Mouse (Mus musculus): ENCODE results near the gene Gm45208. TPM values are rescaled to one million over a fixed set of nuclear protein-coding genes. Genes with fewer than 3 reads are reported as not detected.
A peak's percentile ranks its signal among the peaks of the same experiment; 100 is the strongest.

Gene Gm45208
- 0.46 and 0.51 TPM in 2 replicates for polyA plus RNA-seq (2012)

DNA sequence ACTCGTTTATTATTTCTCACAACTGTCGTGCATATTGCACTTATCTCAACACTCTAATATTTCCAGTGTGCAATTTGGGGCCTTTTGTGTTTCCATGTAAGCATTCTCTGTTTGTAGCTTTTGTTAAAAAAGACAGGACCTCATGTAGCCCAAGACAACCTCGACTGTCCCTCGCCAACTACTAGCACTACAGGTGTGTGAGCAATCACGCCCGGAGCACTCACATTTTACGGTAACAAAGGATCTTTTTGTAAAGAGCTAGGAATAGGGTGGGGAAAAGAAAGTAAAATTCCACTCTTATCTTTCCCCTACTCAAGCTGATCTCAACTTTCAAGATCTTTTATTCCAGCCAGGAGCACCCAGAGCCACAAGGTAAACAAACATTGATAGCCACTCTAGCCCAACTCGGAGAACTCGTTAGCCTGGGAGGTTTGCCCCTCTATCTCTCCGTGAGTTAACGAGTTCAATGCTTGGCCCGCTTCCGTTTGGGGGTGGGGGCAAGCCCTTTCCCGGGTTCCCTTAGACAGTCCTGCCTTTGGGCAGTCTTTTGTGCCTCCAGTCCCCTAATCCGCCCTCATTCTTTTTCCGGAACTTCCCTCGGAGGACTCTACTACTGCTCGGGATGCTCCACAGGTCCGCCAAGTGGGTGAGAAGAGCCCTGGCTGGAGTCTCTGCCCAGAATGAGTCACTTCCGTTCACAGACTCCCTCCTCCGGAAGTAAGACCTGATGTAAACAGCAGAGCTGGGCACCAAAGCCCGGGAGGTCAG is at the start of gene Gm45208:
TSS of gene Gm45208 (plus strand) at position 732 of the 768 bp plus-strand sequence.
- no peak for TF ChIP-seq TAL1 (IDR thresholded peaks at IDR 0.05; ENCODE audit: low read length)
- no peak for TF ChIP-seq GATA1 (IDR thresholded peaks at IDR 0.05; ENCODE audit: low read length)
- 0 out of 2 replicates have a peak, but pooled peaks cover 2% of the 10 kb centered on the region for H3K27me3 ChIP-seq (ENCODE audit: control insufficient read depth)
- H3K9me3 ChIP-seq (ENCODE audit: control insufficient read depth, low read length) = peaks cover 8% of the 10 kb centered on the region
- H3K4me3 ChIP-seq (replicated peaks) = peak within 1 kb of the TSS; percentile 89
- H3K4me1 ChIP-seq (ENCODE audit: control insufficient read depth) = peaks cover 20% of the 10 kb centered on the region
- H3K36me3 ChIP-seq (ENCODE audit: control insufficient read depth) = peaks cover 32% of the 10 kb centered on the region

GRCm38 (mm10) chrX:7672739-7673138 is 49.3 kb upstream of the Gm45208 start:
- TF ChIP-seq GATA1 (IDR thresholded peaks at IDR 0.05; ENCODE audit: low read length) (no peak), TAL1 (IDR thresholded peaks at IDR 0.05; ENCODE audit: low read length) (no peak)
- H3K27me3 ChIP-seq (ENCODE audit: control insufficient read depth) = peaks cover 9% of the 10 kb centered on the region
- H3K4me1 ChIP-seq (ENCODE audit: control insufficient read depth) = peaks cover 30% of the 10 kb centered on the region
- no peaks in the 10 kb centered on the region for H3K36me3 ChIP-seq (ENCODE audit: control insufficient read depth)
- H3K9me3 ChIP-seq (ENCODE audit: control insufficient read depth, low read length) = peaks cover 5% of the 10 kb centered on the region
- no peak overlapping the region for H3K4me3 ChIP-seq (replicated peaks)

GRCm38 (mm10) chrX:7673578-7674281 is 48.3 kb upstream of the Gm45208 start:
- TF ChIP-seq GATA1 (IDR thresholded peaks at IDR 0.05; ENCODE audit: low read length) (no peak), TAL1 (IDR thresholded peaks at IDR 0.05; ENCODE audit: low read length) (no peak)
- Histone ChIP-seq H3K4me3 (replicated peaks) (peak overlapping the region; percentile 45), H3K27me3 (ENCODE audit: control insufficient read depth) (peaks cover 9% of the 10 kb centered on the region), H3K9me3 (ENCODE audit: control insufficient read depth, low read length) (peaks cover 5% of the 10 kb centered on the region), H3K36me3 (ENCODE audit: control insufficient read depth) (no peaks in the 10 kb centered on the region), H3K4me1 (ENCODE audit: control insufficient read depth) (peaks cover 30% of the 10 kb centered on the region)

DNA sequence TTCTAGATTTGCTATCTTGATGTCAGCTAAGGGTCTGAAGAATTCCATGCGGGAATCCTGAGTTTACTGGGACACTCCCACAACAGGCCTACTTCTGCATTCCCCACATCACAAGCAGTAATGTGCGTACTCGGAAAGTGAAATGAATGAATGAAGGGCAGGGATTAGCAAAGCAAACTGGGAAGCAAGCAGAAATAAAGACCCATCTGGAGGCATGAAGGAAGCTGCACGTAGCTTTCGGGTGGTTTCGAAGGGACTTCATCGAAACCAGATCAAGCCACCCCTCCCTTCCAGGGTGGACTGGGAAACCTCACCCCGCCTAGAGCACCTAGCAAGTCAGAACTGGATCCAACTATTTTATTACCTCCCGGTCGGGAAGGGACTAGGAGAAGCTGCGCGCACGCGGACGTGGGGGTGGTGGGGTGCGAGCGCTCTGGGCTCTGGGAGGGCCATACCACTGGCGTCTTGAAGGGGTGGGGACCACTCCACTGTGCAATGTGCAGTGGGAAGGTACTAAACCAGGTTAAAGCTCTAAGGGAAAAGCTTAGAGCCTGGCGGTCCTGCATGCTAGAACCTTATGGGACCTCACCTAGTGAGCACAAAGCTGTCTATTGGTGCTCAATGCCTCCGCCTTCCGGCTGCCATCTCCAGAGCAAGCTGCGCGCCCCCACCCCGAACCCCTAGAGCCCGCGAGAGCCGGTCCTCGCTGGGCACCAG is 47.6 kb upstream of the Gm45208 start:
- peak overlapping the region; percentile 45 for H3K4me3 ChIP-seq (replicated peaks)
- H3K27me3 ChIP-seq (ENCODE audit: control insufficient read depth) = peaks cover 9% of the 10 kb centered on the region
- TF ChIP-seq GATA1 (IDR thresholded peaks at IDR 0.05; ENCODE audit: low read length) = no peak
- H3K4me1 ChIP-seq (ENCODE audit: control insufficient read depth) = peaks cover 32% of the 10 kb centered on the region
- peaks cover 5% of the 10 kb centered on the region for H3K9me3 ChIP-seq (ENCODE audit: control insufficient read depth, low read length)
- no peaks in the 10 kb centered on the region for H3K36me3 ChIP-seq (ENCODE audit: control insufficient read depth)

DNA sequence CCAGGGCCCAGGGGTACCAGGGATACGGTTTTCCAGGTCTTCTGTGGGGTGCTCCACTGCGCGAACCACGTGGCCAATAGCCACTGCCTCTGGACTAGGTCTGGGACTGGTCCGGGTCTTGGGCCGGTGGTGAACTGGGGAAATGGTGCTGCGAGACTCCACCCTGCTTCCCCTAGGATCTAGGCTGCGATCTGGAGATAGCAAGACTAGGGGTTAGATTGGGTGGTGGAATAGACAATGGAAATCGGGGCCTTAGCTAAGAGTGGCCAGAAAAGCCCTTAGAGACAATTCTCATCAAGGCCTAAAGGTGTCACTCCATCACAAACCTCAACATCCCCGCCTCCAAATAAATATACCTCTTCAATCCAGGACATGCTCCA is 47.1 kb upstream of the Gm45208 start:
- Histone ChIP-seq H3K9me3 (ENCODE audit: control insufficient read depth, low read length) (peaks cover 5% of the 10 kb centered on the region), H3K27me3 (ENCODE audit: control insufficient read depth) (peaks cover 9% of the 10 kb centered on the region), H3K4me3 (replicated peaks) (peak overlapping the region; percentile 45), H3K36me3 (ENCODE audit: control insufficient read depth) (no peaks in the 10 kb centered on the region), H3K4me1 (ENCODE audit: control insufficient read depth) (peaks cover 35% of the 10 kb centered on the region)
- TF ChIP-seq GATA1 (IDR thresholded peaks at IDR 0.05; ENCODE audit: low read length) (no peak), TAL1 (IDR thresholded peaks at IDR 0.05; ENCODE audit: low read length) (no peak)

DNA sequence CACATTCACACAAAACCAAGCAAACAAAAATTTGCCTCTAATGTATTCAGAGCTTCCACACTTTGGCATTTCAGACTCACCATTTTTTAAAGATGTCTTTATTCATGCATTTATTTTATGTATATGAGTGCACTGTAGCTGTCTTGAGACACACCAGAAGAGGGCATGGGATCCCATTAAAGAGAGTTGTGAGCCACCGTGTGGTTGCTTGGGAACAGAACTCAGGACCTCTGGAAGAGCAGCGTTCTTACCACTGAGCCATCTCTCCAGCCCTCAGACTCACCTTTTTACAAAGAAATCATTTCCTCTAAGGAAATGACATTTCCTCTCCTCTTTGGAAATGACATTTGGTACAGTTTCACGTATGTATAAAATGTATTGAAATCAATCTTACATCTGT is 43.1 kb upstream of the Gm45208 start:
- H3K4me3 ChIP-seq (replicated peaks) = no peak overlapping the region
- H3K27me3 ChIP-seq (ENCODE audit: control insufficient read depth) = 0 out of 2 replicates have a peak, but pooled peaks cover 6% of the 10 kb centered on the region
- H3K36me3 ChIP-seq (ENCODE audit: control insufficient read depth) = no peaks in the 10 kb centered on the region
- TF ChIP-seq TAL1 (IDR thresholded peaks at IDR 0.05; ENCODE audit: low read length) = no peak
- TF ChIP-seq GATA1 (IDR thresholded peaks at IDR 0.05; ENCODE audit: low read length) = no peak
- H3K9me3 ChIP-seq (ENCODE audit: control insufficient read depth, low read length) = no peaks in the 10 kb centered on the region; the same call in 1 of the 2 replicates
- H3K4me1 ChIP-seq (ENCODE audit: control insufficient read depth) = peaks cover 21% of the 10 kb centered on the region

- Histone ChIP-seq H3K27me3 (ENCODE audit: control insufficient read depth) (0 out of 2 replicates have a peak, but pooled peaks cover 3% of the 10 kb centered on the region), H3K4me3 (replicated peaks) (peak overlapping the region; percentile 43), H3K4me1 (ENCODE audit: control insufficient read depth) (peaks cover 16% of the 10 kb centered on the region), H3K36me3 (ENCODE audit: control insufficient read depth) (no peaks in the 10 kb centered on the region), H3K9me3 (ENCODE audit: control insufficient read depth, low read length) (no peaks in the 10 kb centered on the region)
- TF ChIP-seq TAL1 (IDR thresholded peaks at IDR 0.05; ENCODE audit: low read length) (no peak), GATA1 (IDR thresholded peaks at IDR 0.05; ENCODE audit: low read length) (no peak)
Observed at GRCm38 (mm10) chrX:7679405-7680056, 42.5 kb upstream of the Gm45208 start.

GRCm38 (mm10) chrX:7680057-7680412 is 42.0 kb upstream of the Gm45208 start:
- peaks cover 11% of the 10 kb centered on the region for H3K4me1 ChIP-seq (ENCODE audit: control insufficient read depth)
- no peak for TF ChIP-seq GATA1 (IDR thresholded peaks at IDR 0.05; ENCODE audit: low read length)
- no peak for TF ChIP-seq TAL1 (IDR thresholded peaks at IDR 0.05; ENCODE audit: low read length)
- H3K9me3 ChIP-seq (ENCODE audit: control insufficient read depth, low read length) = no peaks in the 10 kb centered on the region
- no peaks in the 10 kb centered on the region for H3K36me3 ChIP-seq (ENCODE audit: control insufficient read depth)
- H3K27me3 ChIP-seq (ENCODE audit: control insufficient read depth) = no peaks in the 10 kb centered on the region
- peak overlapping the region; percentile 43 for H3K4me3 ChIP-seq (replicated peaks)
